Mouse (Mus musculus) kidney, postnatal 36 days (tissue): Measurements from ENCODE around the gene Epdr1.
A peak's percentile ranks its signal among the peaks of the same experiment; 100 is the strongest.

Source experiments
- DNase-seq, 2 experiments: peaks; one replicate each; pipeline ENCODE4 v3.0.0; 2021 to 2022; ENCODE audit warnings: mixed read lengths in 2 of 2

Epdr1 gene

GRCm38 (mm10) chr13:19619216-19619927 lies at the start of gene Epdr1:
TSS of gene Epdr1 (minus strand) at chr13:19619927.
- DNase-seq: peak; percentile 32 to 72

DNA sequence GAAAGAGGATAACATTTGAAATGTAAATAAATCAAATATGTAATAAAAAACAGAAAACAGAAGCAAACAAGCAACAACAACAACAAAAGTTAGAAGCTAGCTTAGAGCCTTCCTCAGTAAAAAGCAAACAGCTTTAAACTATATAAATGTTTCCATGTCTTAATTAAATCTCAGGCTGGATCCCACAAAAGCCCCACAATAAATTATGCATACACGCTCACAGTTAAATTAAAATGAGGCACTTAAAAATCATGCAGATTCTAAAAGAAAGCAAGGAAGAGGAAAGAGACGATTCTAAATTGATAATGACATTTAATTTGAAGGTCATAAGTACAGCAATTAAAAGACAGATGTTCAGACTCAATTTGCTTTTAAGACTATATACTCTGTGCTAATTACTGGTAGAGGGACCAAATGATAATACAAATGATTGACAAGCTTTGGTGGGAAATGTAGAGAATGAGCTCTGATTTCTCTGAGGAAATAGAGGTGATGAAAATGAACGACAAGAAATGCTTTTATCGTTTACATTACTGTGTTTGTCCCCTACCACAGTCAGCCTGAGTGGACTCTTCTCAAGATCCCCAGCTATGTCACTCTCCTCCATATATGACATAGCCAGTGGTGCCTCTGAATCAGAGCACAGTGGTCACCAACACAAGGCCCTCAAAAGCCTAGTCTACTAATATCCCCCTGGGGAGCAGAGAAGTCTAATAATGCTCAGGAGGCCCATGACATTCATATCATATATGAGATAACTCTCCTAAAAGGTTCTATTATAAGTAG lies 48.8 kb upstream of the Epdr1 start:
- no peak for DNase-seq

DNA sequence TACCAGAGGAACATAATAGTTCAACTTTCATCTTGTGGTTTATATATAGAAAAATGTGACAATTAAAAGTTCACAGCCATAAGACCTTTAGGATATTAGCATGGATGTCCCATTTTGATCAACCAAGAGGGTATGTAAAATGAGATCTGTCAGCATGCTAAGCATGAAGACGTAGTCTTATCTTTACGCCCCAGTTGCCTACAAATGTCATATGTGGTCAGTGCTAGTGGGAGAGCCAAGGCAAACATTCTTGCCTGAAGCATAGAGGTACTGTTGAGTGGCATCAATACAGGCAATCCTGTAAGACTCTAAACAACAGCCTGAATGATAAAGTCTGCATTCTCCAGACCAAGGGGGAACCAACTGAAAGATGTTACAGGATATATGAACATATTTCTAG lies 32.7 kb upstream of the Epdr1 start:
- DNase-seq: no peak

- DNase-seq: no peak
Observed at GRCm38 (mm10) chr13:19649824-19650223, 30.1 kb upstream of the Epdr1 start.

DNA sequence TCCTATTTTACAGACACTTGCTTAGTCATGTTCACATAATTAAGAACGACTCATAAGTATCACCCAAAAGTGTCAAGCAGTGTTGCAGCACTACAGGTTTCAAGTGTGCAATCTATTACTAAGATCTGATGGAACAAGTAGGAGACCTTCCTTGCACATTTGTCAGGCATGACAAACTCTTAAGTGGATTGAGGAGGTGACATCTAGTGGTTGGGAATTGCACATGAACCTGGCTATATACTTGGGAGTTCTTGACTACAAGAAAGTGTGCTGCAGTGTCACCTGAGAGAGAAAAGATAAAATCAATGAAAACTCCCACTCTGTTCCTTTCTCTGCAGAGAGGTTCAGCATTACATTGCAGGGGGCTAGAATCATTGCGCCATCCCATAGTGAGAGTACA lies 24.5 kb upstream of the Epdr1 start:
- peak in 1 of 2 experiments; percentile 3 for DNase-seq

GRCm38 (mm10) chr13:19643519-19643918 lies 23.8 kb upstream of the Epdr1 start:
- DNase-seq: no peak

DNA sequence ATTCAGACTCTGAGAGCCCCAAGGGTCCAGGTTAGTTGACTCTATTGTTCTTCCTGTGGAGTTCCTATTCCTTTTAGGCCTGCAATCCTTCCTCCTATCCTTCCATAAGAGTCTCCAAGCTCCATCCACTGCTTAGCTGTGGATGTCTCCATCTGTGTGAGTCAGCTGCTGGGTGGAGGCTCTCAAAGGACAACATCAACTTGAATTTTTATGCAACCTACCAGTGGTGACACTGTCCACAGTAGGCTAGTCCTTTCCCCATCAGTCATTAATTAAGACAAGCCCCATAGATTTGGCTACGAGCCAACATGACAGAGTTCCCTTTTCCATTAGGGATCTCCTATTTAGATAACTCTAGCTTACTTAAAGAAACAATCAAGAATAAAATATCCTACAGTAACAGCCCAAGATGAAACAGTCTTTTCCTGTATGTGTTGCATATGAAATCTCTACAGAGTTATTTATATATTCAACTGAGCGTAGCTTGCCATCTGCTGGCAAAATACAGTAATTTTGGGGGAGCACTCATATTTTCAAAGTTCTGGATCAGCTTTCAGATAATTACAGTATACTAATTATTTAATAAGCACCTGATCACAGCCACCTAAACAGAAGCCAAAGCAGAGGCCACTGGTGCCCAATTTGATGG lies 20.6 kb upstream of the Epdr1 start:
- DNase-seq: no peak

- DNase-seq: peak in 1 of 2 experiments; percentile 42
Observed at GRCm38 (mm10) chr13:19636131-19636530, 16.4 kb upstream of the Epdr1 start.

DNA sequence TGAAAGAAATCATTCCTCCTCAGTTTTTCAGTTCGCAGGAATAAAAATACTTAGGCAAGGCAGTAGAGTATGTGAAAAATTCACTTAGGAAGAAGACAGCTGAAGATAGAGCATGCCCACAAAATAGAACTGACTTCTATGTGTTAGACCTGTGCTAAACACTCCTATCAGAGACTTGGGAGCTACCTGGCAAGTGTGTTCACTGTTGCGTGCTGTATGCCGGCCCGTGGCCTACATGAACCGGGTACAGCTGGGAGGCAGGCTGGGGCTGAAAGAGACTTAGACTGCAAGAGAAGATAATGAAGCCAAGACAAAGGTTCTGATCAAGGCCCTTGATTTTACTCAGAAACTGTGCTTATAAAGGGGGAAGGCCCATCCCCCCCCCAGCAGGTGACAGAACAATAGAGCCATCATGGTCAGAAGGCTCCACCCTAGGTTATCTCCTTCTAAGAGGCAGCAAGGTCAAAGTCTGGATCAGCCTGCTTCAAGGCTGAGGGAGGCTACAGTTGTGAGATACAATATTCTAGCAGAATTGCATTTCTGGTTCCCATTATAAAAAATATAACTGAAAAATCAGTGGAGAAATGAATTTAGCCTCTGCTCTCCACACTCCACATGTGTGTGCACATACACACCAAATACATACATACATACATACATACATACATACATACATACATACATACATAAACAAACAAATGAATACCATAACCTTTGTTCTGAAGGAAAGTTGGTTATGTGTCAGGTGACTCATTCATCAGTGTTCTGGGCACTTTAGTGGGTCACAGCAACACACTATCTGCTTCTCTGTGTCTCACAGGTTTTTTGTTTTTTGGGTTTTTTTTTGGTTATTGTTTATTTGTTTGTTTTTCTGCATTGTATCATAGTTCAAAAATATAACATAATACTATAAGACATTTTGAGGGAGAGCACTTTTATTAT lies 11.3 kb upstream of the Epdr1 start:
- no peak for DNase-seq

GRCm38 (mm10) chr13:19626473-19626872 lies 6.7 kb upstream of the Epdr1 start:
- DNase-seq: no peak

DNA sequence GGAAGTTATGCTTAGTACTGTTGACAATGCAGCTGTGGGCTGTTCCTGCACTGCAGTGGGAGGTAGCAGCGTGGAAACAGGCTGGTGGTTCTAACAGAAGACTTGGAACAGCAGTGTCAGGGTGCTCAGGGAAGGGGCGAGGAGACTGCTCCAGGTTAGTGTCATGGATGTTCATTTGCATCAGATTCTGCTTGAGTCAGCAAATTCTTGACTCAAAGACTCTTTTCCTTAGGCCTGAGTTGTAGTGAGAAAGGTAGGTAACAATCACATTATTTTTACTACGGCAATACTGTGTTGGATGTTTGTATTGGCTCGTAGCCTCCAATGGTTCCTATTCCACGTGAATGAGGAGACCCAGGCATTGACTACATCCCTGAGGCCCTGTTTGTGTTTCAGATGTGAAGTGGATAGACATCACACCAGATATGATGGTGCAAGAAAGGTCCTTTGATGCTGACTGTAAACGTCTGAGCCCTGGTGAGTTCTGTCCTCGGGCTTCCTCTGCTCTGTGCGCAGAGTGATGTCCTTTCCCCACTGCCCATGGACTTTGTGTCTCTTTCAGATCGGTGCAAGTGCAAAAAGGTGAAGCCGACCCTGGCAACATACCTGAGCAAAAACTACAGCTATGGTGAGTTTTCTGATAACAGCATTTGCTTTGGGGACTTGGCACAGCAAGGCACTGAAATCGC lies 5.0 kb upstream of the Epdr1 start:
- no peak for DNase-seq

DNA sequence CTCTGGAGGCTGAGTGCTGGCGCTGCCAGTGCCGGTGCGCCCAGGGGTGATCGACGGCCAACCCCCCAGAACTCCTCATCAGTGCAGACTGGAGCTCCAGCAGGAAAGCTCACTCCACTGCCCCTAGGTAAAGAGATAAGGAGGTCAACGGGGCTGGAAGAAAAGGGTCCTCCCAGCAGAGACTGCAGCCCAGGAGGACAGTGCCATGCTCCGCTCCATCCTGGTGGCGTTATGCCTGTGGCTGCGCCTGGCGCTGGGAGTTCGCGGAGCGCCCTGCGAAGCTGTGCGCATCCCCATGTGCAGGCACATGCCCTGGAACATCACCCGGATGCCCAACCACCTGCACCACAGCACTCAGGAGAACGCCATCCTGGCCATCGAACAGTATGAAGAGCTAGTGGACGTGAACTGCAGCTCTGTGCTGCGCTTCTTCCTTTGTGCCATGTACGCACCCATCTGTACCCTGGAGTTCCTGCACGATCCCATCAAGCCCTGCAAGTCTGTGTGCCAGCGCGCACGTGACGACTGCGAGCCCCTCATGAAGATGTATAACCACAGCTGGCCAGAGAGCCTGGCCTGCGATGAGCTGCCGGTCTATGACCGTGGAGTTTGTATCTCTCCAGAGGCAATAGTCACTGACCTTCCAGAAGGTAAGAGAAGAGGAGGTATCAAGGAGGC lies 3.6 kb upstream of the Epdr1 start:
- DNase-seq: no peak

DNA sequence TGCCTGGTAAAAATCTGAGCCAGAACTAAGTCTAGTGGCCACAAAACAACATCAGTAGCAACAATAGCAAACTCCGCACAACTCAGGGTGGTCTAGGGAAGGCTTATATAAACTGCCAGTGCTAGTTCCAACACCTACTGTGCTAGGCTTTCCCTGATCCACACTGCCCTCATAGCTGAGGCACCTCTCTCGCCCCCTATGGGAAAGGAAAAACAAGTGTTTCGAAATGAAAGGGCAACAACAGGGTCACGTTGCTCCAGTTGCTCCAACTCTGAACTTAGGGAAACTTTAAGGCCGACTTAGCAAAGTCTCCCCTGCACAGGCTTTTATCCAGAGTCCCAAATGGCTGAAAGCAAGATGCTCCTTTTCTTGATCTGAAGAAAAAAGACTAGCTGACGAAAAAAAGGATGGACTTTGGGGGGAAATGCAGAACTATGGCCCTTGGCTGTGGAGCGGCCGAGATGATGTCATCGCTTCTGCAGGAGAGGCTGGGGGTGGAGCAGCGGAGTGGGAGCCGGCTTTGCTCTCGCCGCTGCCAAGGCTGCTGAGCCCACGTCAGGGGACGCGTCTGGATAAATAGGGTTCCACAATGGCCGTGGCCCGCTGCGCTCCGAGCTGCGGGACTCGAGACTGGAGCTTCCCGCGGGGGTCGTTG lies 3.0 kb upstream of the Epdr1 start, which contains the start of gene Sfrp4:
Gene Sfrp4, plus strand, starts transcription at position 532 of the 655 bp plus-strand sequence.
- DNase-seq: peak in 1 of 2 experiments; percentile 22

DNA sequence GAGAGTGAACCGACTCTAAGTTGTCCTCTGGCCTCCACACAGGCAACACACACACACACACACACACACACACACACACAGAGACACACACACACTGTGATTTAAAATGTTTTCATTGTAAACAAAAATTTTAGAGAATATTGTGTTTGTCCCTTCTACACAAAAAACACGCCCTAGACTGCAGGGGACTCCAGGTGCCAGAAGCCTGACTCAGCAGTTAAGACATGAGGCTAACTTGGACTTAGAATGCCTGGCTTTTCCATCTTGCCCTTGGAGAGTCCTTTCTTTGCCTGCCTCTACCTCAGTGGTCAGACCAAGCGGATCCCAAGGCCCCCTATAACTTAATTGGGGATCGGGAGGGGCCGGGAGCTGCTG lies 899 bp downstream of the Epdr1 start:
- peak in 1 of 2 experiments; percentile 7 for DNase-seq

DNA sequence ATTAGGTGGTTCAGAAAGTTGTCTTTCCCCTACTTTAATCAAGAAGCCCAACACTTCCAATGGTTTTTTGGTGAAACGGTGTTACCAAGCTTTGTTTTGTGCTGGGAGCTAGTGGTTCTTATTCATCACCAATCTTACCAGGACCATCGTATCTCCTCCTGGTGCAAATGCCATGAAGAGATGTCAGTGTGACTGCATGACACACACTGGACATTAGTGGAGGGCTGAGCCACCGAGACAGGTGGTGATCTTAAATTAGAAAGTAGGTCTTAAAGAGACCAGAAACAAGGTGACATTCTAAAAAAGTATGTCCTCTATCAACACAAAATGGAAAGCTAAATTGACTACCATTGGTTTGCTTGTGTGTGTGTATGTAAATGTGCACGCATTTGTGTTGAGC lies 1.6 kb downstream of the Epdr1 start:
- DNase-seq: no peak

DNA sequence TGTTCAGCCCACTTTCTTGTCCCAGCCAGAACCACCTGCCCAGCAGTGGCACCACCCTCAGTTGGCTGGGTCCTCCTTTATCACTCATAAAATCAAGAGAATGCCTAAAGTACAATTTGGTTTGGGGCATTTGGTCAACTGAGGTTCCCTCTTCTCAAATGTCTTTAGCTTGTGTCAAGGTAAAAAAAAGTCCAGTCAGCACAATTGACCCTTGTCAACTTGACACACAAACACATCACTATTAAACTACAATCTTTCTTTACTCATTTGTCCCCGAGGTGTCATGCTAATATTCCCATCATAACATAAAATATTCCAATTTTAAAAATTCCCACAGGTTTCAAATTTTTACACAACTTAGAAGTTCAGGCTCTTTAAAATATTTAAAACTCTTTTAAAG lies 5.4 kb downstream of the Epdr1 start:
- DNase-seq: no peak

GRCm38 (mm10) chr13:19613426-19613825 lies 6.3 kb downstream of the Epdr1 start:
- DNase-seq: no peak

- DNase-seq: no peak
Observed at GRCm38 (mm10) chr13:19612963-19613362, 6.8 kb downstream of the Epdr1 start.

GRCm38 (mm10) chr13:19612348-19612747 lies 7.4 kb downstream of the Epdr1 start:
- DNase-seq: peak in 1 of 2 experiments; percentile 3

DNA sequence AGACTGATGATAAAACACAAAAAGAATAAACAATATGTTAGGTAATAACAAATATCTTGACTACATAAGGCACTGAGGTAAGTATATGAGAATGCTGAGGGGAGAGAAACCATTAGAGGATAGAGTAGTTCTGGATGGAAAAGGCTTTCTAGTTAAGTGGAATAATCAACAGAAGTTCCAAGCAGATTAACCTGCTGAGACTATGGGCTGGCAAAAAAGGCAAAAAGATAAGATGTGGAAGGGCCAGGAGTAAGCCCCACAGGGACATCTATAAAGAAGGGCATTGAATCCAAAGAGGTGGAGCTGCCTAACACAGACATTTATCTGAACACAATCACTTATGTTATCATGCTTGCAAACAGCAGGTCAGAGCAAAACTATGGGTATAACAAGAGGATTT lies 11.6 kb downstream of the Epdr1 start:
- no peak for DNase-seq

- no peak for DNase-seq
Observed at GRCm38 (mm10) chr13:19604916-19605315, 14.8 kb downstream of the Epdr1 start.
